Mouse (Mus musculus): ENCODE measurements around the gene Adcy9.

DNA sequence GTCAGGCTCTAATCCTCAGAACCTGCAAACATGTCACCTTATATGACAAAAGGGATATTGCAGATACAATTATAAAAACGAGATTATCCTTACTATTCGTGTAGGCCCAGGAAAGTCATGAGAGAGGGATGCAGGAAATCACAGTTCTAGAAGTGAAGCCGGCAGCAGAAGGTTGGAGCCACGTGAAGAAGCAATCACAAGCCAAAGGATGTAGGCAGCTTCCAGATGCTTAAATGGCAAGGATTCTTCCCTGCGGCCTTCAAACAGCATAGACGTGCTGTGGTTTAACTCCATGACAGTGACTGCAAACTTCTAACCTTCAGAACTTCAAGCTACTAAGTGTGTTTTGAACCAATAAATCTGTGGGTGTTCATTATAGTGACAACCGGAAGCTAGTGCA, 34.3 kb upstream of the Adcy9 start:
- TF ChIP-seq POLR2A (IDR thresholded peaks at IDR 0.05; ENCODE audit: extremely low read depth, insufficient read depth, low read length) (no peak), CTCF (IDR thresholded peaks at IDR 0.05; ENCODE audit: low read depth, low read length) (no peak)
